Mouse (Mus musculus) left cerebral cortex, adult 18-20 months (tissue): ENCODE measurements at regions not wholly inside any gene's neighbourhood (a gene's known extent, or its start where the extent isn't known, plus 50 kb on each side); places are given as distances from the start of the nearest gene placed in this dataset.

Experiments used
- DNase-seq, 2 experiments: peaks; one replicate each; pipeline ENCODE4 v3.0.0; 2021 to 2022; ENCODE audit warnings: low spot score in 2 of 2, mixed read lengths in 1 of 2
- microRNA-seq, 2 experiments: library from miRNA; unstranded; fragments of <30 nt; microRNA quantifications; one replicate each; pipeline ENCODE4 v1.2.0; 2021

DNA sequence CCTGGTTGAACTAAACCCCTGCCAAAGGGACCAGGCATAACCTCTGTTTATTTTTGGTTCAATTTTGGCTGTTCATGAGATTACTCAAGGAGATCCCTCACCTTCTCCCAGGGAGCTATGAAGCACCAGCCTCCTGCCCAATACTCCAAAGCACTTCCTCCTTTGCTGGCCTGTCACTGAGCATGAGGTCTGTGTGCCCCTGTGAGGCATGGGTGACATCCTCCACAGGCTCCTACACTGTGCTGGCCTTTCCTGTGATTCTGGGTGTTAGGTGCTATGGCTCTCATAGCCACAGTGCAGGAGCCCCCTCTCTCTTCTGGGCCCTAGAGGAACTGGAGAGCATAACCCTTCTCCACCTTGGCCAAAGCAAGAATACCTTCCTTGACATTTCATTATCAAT is 53.1 kb upstream of the Ankrd50 start:
- no peak for DNase-seq

Small RNA genes lying in the stretch of these regions (microRNA-seq; reads per million reads assigned to microRNA genes)
- gene Gm24462: 0 reads per million in 2 experiments
